Mouse (Mus musculus) MEL (cell line): ENCODE measurements around the gene Lrrc8a. TPM values are rescaled to one million over a fixed set of nuclear protein-coding genes. Genes with fewer than 3 reads are reported as not detected.

ENCODE experiments used
- DNase-seq: peaks from one replicate; pipeline ENCODE4 v3.0.0; 2011; ENCODE audit warnings: low read depth, low spot score
- H3K27ac ChIP-seq: 2 replicates; pipeline ENCODE4 v1.5.1; 2012; ENCODE audit warnings: low read depth, mild to moderate bottlenecking, control low read depth, low read length, moderate library complexity; ENCODE audit not compliant: control insufficient read depth
- H3K27me3 ChIP-seq, 2 experiments: fragments of 150-350 bp in 1 of 2; sonication (generic) in 1 of 2; 2 replicates each; pipeline ENCODE4 v1.6.1; 2012; ENCODE audit warnings: low read length in 2 of 2, mild to moderate bottlenecking in 2 of 2, improper control_type of control experiment in 1 of 2, moderate library complexity in 1 of 2; ENCODE audit not compliant: insufficient read depth in 2 of 2, control insufficient read depth in 1 of 2
- H3K36me3 ChIP-seq, 2 experiments: 2 replicates each; pipeline ENCODE4 v1.6.1; 2012 to 2014; ENCODE audit warnings: low read length in 2 of 2, improper control_type of control experiment in 1 of 2, inconsistent platforms in 1 of 2, mild to moderate bottlenecking in 1 of 2; ENCODE audit not compliant: insufficient read depth in 2 of 2, control insufficient read depth in 1 of 2
- H3K4me1 ChIP-seq, 2 experiments: fragments of 150-350 bp in 1 of 2; sonication (generic) in 1 of 2; 2 replicates each; pipeline ENCODE4 v1.6.1; 2012; ENCODE audit warnings: low read length in 2 of 2, improper control_type of control experiment in 1 of 2, mild to moderate bottlenecking in 1 of 2; ENCODE audit not compliant: insufficient read depth in 2 of 2, control insufficient read depth in 1 of 2
- H3K4me3 ChIP-seq, 2 experiments: fragments of 150-350 bp in 1 of 2; sonication (generic) in 1 of 2; 2 replicates each; pipeline ENCODE4 v1.5.1; 2012; ENCODE audit warnings: low read depth in 2 of 2, low read length in 2 of 2, mild to moderate bottlenecking in 2 of 2, moderate library complexity in 2 of 2, control low read depth in 1 of 2, improper control_type of control experiment in 1 of 2; ENCODE audit not compliant: control insufficient read depth in 1 of 2, insufficient read depth in 1 of 2
- H3K79me2 ChIP-seq: 2 replicates; pipeline ENCODE4 v1.6.1; 2012; ENCODE audit warnings: mild to moderate bottlenecking, low read length, moderate library complexity; ENCODE audit not compliant: control insufficient read depth, poor library complexity, insufficient read depth
- H3K9ac ChIP-seq: 2 replicates; pipeline ENCODE4 v1.6.1; 2012; ENCODE audit warnings: low read depth, mild to moderate bottlenecking, control low read depth, low read length, moderate library complexity; ENCODE audit not compliant: control insufficient read depth, poor library complexity, severe bottlenecking
- H3K9me3 ChIP-seq: fragments of 150-350 bp; sonication (generic); replicated peaks from 2 replicates; pipeline ENCODE4 v1.6.1; 2012; ENCODE audit warnings: mild to moderate bottlenecking, low read length, improper control_type of control experiment, moderate library complexity; ENCODE audit not compliant: insufficient read depth
- BHLHE40 ChIP-seq: IDR thresholded peaks from 2 replicates; pipeline ENCODE4 v1.6.1; 2012; ENCODE audit warnings: low read depth, mild to moderate bottlenecking, inconsistent platforms, low read length, improper control_type of control experiment, borderline replicate concordance
- CHD1 ChIP-seq: IDR thresholded peaks from 2 replicates; pipeline ENCODE4 v1.6.1; 2012; ENCODE audit warnings: low read depth, mild to moderate bottlenecking, inconsistent platforms, low read length, improper control_type of control experiment
- CHD2 ChIP-seq: IDR thresholded peaks from 2 replicates; pipeline ENCODE4 v1.6.1; 2011; ENCODE audit warnings: low read length, improper control_type of control experiment
- CTCF ChIP-seq, 3 experiments: IDR thresholded peaks in 2 of 3; conservative IDR thresholded peaks in 1 of 3; 2 replicates each; pipeline ENCODE4 v1.5.1; 2011 to 2012; ENCODE audit warnings: low read length in 3 of 3, low read depth in 2 of 3, mild to moderate bottlenecking in 2 of 3, improper control_type of control experiment in 1 of 3, inconsistent platforms in 1 of 3, mixed read lengths in 1 of 3, moderate library complexity in 1 of 3; ENCODE audit not compliant: control insufficient read depth in 1 of 3, insufficient read depth in 1 of 3, poor library complexity in 1 of 3, severe bottlenecking in 1 of 3
- E2F4 ChIP-seq: IDR thresholded peaks from 2 replicates; pipeline ENCODE4 v1.6.1; 2011; ENCODE audit warnings: low read depth, low read length, improper control_type of control experiment, borderline replicate concordance
- ETS1 ChIP-seq: IDR thresholded peaks from 2 replicates; pipeline ENCODE4 v1.6.1; 2012; ENCODE audit warnings: low read depth, mild to moderate bottlenecking, inconsistent platforms, low read length, improper control_type of control experiment, moderate library complexity
- GABPA ChIP-seq: IDR thresholded peaks from 2 replicates; pipeline ENCODE4 v1.6.1; 2012; ENCODE audit warnings: low read depth, mild to moderate bottlenecking, inconsistent platforms, low read length, improper control_type of control experiment, moderate library complexity
- GATA1 ChIP-seq: IDR thresholded peaks from 2 replicates; pipeline ENCODE4 v1.6.1; 2011; ENCODE audit warnings: low read depth, low read length, improper control_type of control experiment
- MEF2A ChIP-seq: IDR thresholded peaks from 2 replicates; pipeline ENCODE4 v1.6.1; 2014; ENCODE audit warnings: low read depth, mild to moderate bottlenecking, inconsistent platforms, low read length, improper control_type of control experiment; ENCODE audit not compliant: poor library complexity, insufficient replicate concordance, severe bottlenecking; ENCODE audit errors: extremely low read depth
- MYB ChIP-seq: IDR thresholded peaks from 2 replicates; pipeline ENCODE4 v1.6.1; 2011; ENCODE audit warnings: mild to moderate bottlenecking, low read depth, low read length, improper control_type of control experiment
- NELFE ChIP-seq: IDR thresholded peaks from 2 replicates; pipeline ENCODE4 v1.6.1; 2011; ENCODE audit warnings: low read depth, low read length, improper control_type of control experiment
- POLR2A ChIP-seq, 2 experiments: IDR thresholded peaks; 2 replicates each; pipeline ENCODE4 v1.6.1; 2011 to 2012; ENCODE audit warnings: low read length in 2 of 2, mild to moderate bottlenecking in 2 of 2, control low read depth in 1 of 2, improper control_type of control experiment in 1 of 2, low read depth in 1 of 2, moderate library complexity in 1 of 2; ENCODE audit not compliant: control insufficient read depth in 1 of 2, insufficient read depth in 1 of 2, poor library complexity in 1 of 2
- POLR2AphosphoS5 ChIP-seq: IDR thresholded peaks from 2 replicates; pipeline ENCODE4 v1.6.1; 2012; ENCODE audit warnings: low read depth, borderline replicate concordance, mild to moderate bottlenecking, inconsistent platforms, low read length, moderate library complexity, mixed read lengths
- RAD21 ChIP-seq: IDR thresholded peaks from 2 replicates; pipeline ENCODE4 v1.6.1; 2011; ENCODE audit warnings: mild to moderate bottlenecking, low read depth, low read length, improper control_type of control experiment
- SIN3A ChIP-seq: IDR thresholded peaks from 2 replicates; pipeline ENCODE4 v1.6.1; 2012; ENCODE audit warnings: low read length, improper control_type of control experiment, inconsistent platforms
- SMC3 ChIP-seq: IDR thresholded peaks from 2 replicates; pipeline ENCODE4 v1.6.1; 2011; ENCODE audit warnings: low read depth, low read length, improper control_type of control experiment
- TAL1 ChIP-seq: IDR thresholded peaks from 2 replicates; pipeline ENCODE4 v1.6.1; 2012; ENCODE audit warnings: mild to moderate bottlenecking, inconsistent platforms, low read length, moderate library complexity, mixed read lengths
- TCF12 ChIP-seq: IDR thresholded peaks from 2 replicates; pipeline ENCODE4 v1.6.1; 2014; ENCODE audit warnings: low read depth, mild to moderate bottlenecking, inconsistent platforms, low read length, improper control_type of control experiment, moderate library complexity
- USF1 ChIP-seq: IDR thresholded peaks from 2 replicates; pipeline ENCODE4 v1.6.1; 2014; ENCODE audit warnings: low read depth, mild to moderate bottlenecking, inconsistent platforms, low read length, improper control_type of control experiment, moderate library complexity
- ZC3H11A ChIP-seq: IDR thresholded peaks from 2 replicates; pipeline ENCODE4 v1.6.1; 2012; ENCODE audit warnings: low read depth, mild to moderate bottlenecking, inconsistent platforms, low read length, improper control_type of control experiment
- ZKSCAN1 ChIP-seq: IDR thresholded peaks from 2 replicates; pipeline ENCODE4 v1.6.1; 2012; ENCODE audit warnings: low read depth, mild to moderate bottlenecking, inconsistent platforms, low read length, improper control_type of control experiment, moderate library complexity
- ZNF384 ChIP-seq: IDR thresholded peaks from 2 replicates; pipeline ENCODE4 v1.6.1; 2012; ENCODE audit warnings: low read depth, mild to moderate bottlenecking, inconsistent platforms, low read length, improper control_type of control experiment
- polyA plus RNA-seq, 2 experiments: library from polyadenylated mRNA; stranded (reverse) in 1 of 2; unstranded in 1 of 2; fragments of >175 nt in 1 of 2; fragments of >200 nt in 1 of 2; gene quantifications; 2 replicates each; pipeline versions ENCODE4 v1.2.1 to v1.2.4; 2012; ENCODE audit warnings: low replicate concordance in 2 of 2, low read depth in 1 of 2; ENCODE audit not compliant: insufficient read length in 2 of 2, insufficient read depth in 1 of 2, missing spikeins in 1 of 2
- total RNA-seq: library from RNA; depleted of rRNA; stranded (reverse); fragments of 300-350 nt; gene quantifications from 2 replicates; pipeline ENCODE4 v1.2.3, GENCODE M21; 2012

The Lrrc8a gene
- total and polyA plus RNA-seq, 3 experiments = 6.9 to 8.3 TPM; not detected in 1

DNA sequence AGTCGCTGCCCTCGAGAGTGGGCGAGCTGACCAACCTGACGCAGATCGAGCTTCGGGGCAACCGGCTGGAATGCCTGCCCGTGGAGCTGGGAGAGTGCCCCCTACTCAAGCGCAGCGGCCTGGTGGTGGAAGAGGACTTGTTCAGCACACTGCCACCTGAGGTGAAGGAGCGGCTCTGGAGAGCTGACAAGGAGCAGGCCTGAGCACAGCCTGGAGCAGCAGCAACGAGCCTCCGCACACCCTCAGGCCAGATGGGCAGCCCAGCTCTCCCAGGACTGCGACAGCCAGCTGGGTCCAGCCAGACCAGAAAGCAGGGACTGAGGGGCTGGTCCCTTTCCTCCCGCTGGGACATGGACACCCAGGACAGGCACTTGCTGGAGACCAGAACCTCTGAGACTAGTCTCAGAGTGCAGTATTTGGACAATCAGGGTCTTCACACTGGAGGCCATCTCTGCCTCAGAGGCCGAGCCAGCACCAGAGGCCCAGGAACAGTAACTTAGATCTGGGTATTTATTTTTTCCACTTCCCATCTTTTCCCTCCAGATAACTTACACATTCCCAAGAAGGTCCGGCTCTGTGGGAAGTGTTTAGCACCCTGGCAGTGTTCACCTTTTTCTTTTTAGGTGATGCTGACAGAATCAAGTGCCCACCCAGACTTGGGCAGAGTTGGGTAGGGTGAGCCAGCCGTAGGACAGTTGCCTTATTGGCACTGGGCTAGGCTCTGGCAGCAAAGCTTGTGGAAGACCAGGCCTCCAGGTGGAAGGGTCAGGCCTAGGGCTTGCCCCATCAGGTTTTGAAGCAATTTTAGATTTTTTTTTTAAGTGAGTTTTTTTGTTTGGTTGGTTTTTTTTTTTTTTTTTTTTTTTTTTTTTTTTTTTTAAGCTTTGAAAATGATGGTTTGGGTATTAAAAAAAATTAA lies 24.7 kb downstream of the Lrrc8a start:
- DNase-seq = no peak
- Histone ChIP-seq H3K27ac (no peak overlapping the region), H3K79me2 (no peaks in the 10 kb centered on the region; the same call in 1 of the 2 replicates), H3K4me3 (no peak overlapping the region), H3K9me3 (no peaks in the 10 kb centered on the region), H3K9ac (no peak overlapping the region), H3K4me1 (peaks cover 19 to 24% of the 10 kb centered on the region in 2 experiments), H3K27me3 (no peaks in the 10 kb centered on the region), H3K36me3 (peaks cover 0 to 20% of the 10 kb centered on the region in 2 experiments; a peak in 3 of 4 replicates)
- peak; percentile 65 for TF ChIP-seq ZNF384
- no peak for TF ChIP-seq TCF12
- no peak for TF ChIP-seq POLR2A (IDR thresholded peaks at IDR 0.05; ENCODE audit: control insufficient read depth in 1 of 2, insufficient read depth in 1 of 2, low read depth in 1 of 2, low read length in 2 of 2, poor library complexity in 1 of 2)

DNA sequence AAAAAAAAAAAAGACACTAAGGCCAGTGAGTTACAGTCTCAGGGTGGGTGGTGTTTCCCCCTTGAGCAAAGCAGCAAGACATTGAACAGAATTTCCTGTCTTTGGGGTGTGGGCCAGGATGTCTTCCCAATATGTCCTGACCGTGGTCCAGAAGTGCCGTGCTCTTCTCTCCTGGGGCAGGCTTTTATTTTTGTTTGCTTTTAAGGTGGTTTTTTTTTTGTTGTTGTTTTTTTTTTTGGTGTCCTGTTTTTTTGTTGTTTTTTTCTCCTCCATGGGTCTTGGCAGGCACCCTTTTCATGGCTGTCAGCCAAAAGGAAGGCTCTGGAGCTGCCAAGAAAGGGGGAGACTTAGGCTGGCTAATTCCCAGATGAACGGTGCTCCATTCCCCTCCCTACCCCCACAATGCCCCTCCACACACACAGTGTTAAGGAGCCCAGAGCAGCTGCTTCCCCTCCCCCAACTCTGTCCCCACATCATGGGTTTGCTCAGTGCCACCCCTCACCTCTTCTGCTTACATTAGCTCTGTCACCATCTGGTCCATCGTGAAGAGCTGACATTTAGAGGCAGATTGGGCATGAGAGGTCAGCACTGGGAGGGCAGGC lies 25.4 kb downstream of the Lrrc8a start:
- peaks cover 0 to 20% of the 10 kb centered on the region in 2 experiments; a peak in 3 of 4 replicates for H3K36me3 ChIP-seq
- peaks cover 19 to 25% of the 10 kb centered on the region in 2 experiments for H3K4me1 ChIP-seq
- DNase-seq = no peak
- no peak overlapping the region for H3K4me3 ChIP-seq
- no peaks in the 10 kb centered on the region for H3K27me3 ChIP-seq
- no peak overlapping the region for H3K9ac ChIP-seq
- H3K9me3 ChIP-seq = no peaks in the 10 kb centered on the region
- H3K27ac ChIP-seq = no peak overlapping the region
- TF ChIP-seq CHD2 = no peak
- TF ChIP-seq POLR2AphosphoS5 = no peak
- TF ChIP-seq GABPA = no peak
- no peak for TF ChIP-seq MEF2A
- no peak for TF ChIP-seq E2F4
- no peak for TF ChIP-seq USF1
- TF ChIP-seq TAL1 = no peak
- no peak for TF ChIP-seq SMC3
- TF ChIP-seq SIN3A = no peak
- no peak for TF ChIP-seq ETS1
- TF ChIP-seq MYB = no peak
- no peak for TF ChIP-seq GATA1
- no peak for TF ChIP-seq ZNF384
- TF ChIP-seq CHD1 = no peak
- no peak for TF ChIP-seq ZKSCAN1
- no peak for TF ChIP-seq CTCF (IDR thresholded peaks at IDR 0.05 in 2 of 3, conservative IDR thresholded peaks at IDR 0.05 in 1 of 3; ENCODE audit: control insufficient read depth in 1 of 3, insufficient read depth in 1 of 3, low read depth in 2 of 3, low read length in 3 of 3, poor library complexity in 1 of 3, severe bottlenecking in 1 of 3)
- TF ChIP-seq RAD21 = no peak
- TF ChIP-seq ZC3H11A = no peak
- no peak for TF ChIP-seq NELFE
- TF ChIP-seq BHLHE40 = no peak
- H3K79me2 ChIP-seq = no peaks in the 10 kb centered on the region; the same call in 1 of the 2 replicates
